Mouse (Mus musculus): ENCODE results near the gene Vmn2r46.
"Not testable (repeated sequence)": the region's sequence is repeated elsewhere in the genome, so short reads cannot be mapped to it uniquely, and the experiment has no call there.

Vmn2r46 gene

DNA sequence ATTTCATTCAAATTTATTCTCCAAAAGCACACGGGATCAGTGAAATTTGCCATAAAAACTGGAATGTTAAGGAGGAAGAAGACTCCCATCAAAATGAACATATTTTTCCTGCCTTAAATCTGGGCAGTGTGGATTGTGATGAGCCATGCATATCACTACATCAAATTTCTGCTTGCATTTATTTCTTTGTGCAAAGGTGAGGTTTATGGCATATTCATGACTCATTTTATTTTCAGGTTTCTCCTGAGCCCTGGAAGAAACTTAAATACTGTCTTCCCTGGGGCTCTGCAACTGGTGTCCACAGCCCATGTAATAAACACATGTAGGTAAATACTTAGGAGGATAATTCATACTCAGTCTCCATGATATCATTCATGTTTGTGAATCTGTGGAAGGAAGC lies at the start of gene Vmn2r46:
Vmn2r46 (minus strand) TSS at position 101 of the 400 bp plus-strand sequence.
- not testable (repeated sequence) for DNase-seq
